Mouse (Mus musculus) liver, embryonic 18 days (tissue): Measurements from ENCODE around the gene Syn2. TPM values are rescaled to one million over a fixed set of nuclear protein-coding genes. Genes with fewer than 3 reads are reported as not detected.

Source experiments
- polyA plus RNA-seq: library from polyadenylated mRNA; depleted of rRNA; stranded (reverse); fragments of >200 nt; gene quantifications from 2 replicates; pipeline ENCODE4 v1.2.3, GENCODE M21; 2012; rRNA removed

Gene Syn2
- polyA plus RNA-seq = 0.16 and 0.19 TPM in 2 replicates

GRCm38 (mm10) chr6:115134501-115135331 is at the start of gene Syn2:
TSS of gene Syn2 (plus strand) at chr6:115134902.

DNA sequence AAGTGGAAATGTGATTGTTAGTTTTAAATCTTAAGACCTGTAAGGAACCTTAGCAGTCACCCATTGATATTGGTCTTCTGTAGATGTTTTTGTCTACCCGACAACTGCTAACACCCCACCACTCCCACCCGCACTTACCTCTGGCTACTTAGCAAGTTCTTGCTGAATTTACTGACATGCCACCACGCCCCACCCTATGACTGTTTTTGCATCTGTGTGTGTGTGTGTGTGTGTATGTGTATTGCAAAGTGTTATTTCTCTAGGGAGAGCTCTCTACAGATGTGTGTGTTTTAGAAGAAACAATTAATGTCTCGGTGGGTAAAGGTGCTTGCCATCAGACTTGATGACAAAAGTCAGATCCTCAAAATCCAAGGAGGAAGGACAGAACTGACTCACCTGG is 92.3 kb downstream of the Syn2 start, which contains the start of gene Gm17482:
Gm17482 (plus strand) TSS at position 301 of the 400 bp plus-strand sequence.

DNA sequence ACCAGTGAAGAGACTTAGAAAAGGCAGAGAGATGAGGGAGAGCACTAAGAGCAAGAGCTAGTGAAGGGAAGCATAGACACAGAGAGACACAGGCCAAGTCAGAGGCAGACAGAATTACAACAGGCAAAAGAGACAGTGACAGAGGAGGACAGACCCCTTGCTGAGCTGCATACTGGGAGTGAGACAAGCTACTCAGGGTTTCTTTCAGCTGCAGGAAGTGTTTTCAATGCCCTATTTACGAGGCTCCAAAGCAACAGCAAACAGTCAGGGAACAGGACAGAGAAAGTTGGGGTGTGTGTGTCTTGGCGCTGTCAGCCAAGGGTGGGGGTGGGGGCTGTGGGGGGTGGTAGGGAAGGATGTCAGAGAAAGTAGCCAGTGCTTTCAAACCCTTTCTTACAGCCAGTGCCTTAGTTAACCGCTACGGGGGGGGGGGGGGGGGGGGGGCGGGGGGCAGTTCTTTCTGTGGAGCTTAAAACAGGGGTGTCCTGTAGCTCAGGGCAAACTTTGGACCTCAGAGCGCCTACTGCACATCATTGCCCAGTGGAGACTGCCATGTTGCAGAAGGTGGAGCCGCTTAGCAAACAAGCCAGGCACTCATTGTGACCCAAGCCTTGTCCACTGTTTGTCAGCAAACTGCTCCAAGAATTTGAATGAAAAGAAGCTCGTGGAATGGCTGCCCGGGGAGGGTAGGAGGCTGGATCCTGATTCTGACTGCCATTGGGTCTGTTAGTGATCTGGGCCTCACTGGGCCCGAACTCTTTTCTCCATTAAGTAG is 117.6 kb downstream of the Syn2 start, which contains the start of gene Timp4:
Timp4 (minus strand) TSS at position 107 of the 775 bp plus-strand sequence.

Other genes starting within 250 kb of the Syn2 start
- gene Vgll4, start 164.9 kb upstream of the Syn2 start, polyA plus RNA-seq = 7.0 and 7.9 TPM in 2 replicates
- gene Tamm41, start 97.0 kb upstream of the Syn2 start, polyA plus RNA-seq = 9.2 and 9.3 TPM in 2 replicates
- not detected in 2 replicates for gene Gm17482, start 92.4 kb downstream of the Syn2 start, polyA plus RNA-seq
- gene Timp4, start 117.3 kb downstream of the Syn2 start, polyA plus RNA-seq = 0.05 TPM in 2 replicates
- 2.1 and 2.3 TPM in 2 replicates for gene Pparg, start 226.0 kb downstream of the Syn2 start, polyA plus RNA-seq